In the genomic region with DNA sequence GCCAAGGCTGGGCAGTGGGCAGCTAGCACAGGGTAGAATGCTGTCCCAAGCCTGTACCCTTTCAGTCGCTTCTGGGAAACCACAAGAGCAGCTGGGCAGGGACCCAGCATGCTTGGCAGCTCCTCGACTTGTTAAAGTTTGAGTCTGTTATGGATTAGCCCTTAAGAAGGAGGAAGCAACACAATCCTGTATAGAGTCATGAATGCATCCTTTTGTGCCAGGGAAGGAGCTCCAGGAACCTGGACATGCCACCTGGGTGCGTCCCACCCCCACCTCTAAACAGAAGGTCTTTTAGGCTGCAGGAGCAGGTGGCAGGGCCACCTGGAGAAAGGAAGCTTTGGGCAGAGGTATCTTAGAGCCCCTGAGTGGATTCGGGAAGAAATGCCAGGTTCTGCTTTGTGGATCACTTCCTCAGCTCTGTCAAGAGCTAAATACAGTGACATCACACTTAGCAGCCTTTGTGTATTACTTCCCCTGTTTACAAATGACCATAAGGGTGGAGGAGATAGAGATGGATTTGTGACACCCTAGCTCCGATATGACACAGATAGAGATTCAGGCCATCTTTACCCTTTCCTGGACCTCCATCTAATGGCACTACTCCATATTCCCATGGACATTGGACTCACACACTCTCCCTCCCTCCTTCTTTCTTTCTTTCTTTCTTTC, we compare ENCODE assay signal across 9 mouse cellular contexts. TPM values are rescaled to one million over a fixed set of nuclear protein-coding genes. Genes with fewer than 3 reads are reported as not detected.
DNase-seq lines count a peak whose midpoint lies in the region; ATAC-seq and TF ChIP-seq lines count a peak whose summit lies in the region.
"Had no signal": no experiment of that assay in that cellular context is flagged by ENCODE, and none has a peak within 500 bp of the region (broad histone marks: within the 10 kb centered on the region; RNA-seq: fewer than 3 reads in every experiment).

No protein-coding gene starts in this region.

- no peak for TF ChIP-seq POLR2A in liver, adult 2 months (IDR thresholded peaks at IDR 0.05; ENCODE audit: extremely low read depth, insufficient read depth, low read length)

- H3K4me2 ChIP-seq in liver, embryonic 12.5 days: no peak overlapping the region
- no peak overlapping the region for H3K4me2 ChIP-seq in stomach, postnatal 0 days (replicated peaks; ENCODE audit: low read depth)

- no peak for ATAC-seq in liver, embryonic 12.5 days
- ATAC-seq in stomach, postnatal 0 days (ENCODE audit: low FRiP score, low TSS enrichment): no peak

- no peak for TF ChIP-seq CTCF in liver, adult 2 months (IDR thresholded peaks at IDR 0.05; ENCODE audit: low read depth, low read length)
- no peak for TF ChIP-seq CTCF in stomach, postnatal 0 days (IDR thresholded peaks at IDR 0.05; ENCODE audit: low read depth)

- H3K27me3 ChIP-seq in liver, adult 2 months (ENCODE audit: control insufficient read depth, insufficient read depth, low read length): no peaks in the 10 kb centered on the region
- no peaks in the 10 kb centered on the region for H3K27me3 ChIP-seq in liver, embryonic 12.5 days (replicated peaks)
- H3K27me3 ChIP-seq in stomach, postnatal 0 days (ENCODE audit: control insufficient read depth, insufficient read depth, low read length): no peaks in the 10 kb centered on the region

- peaks cover 20% of the 10 kb centered on the region for H3K36me3 ChIP-seq in liver, adult 2 months (ENCODE audit: control insufficient read depth, insufficient read depth, low read length)
- H3K36me3 ChIP-seq in liver, embryonic 12.5 days: peaks cover 51% of the 10 kb centered on the region
- H3K36me3 ChIP-seq in stomach, postnatal 0 days (ENCODE audit: control insufficient read depth, insufficient read depth, low read length): peaks cover 11% of the 10 kb centered on the region; the same call in 1 of the 2 replicates

- no peaks in the 10 kb centered on the region for H3K9me3 ChIP-seq in liver, embryonic 12.5 days (replicated peaks)
- no peaks in the 10 kb centered on the region for H3K9me3 ChIP-seq in stomach, postnatal 0 days (ENCODE audit: control insufficient read depth, low read length)

- H3K4me1 ChIP-seq in liver, adult 2 months (ENCODE audit: control insufficient read depth, insufficient read depth, low read length): peaks cover 44% of the 10 kb centered on the region
- H3K4me1 ChIP-seq in liver, embryonic 12.5 days: peaks cover 78% of the 10 kb centered on the region
- H3K4me1 ChIP-seq in stomach, postnatal 0 days (replicated peaks; ENCODE audit: control insufficient read depth, insufficient read depth): peaks cover 31% of the 10 kb centered on the region

- H3K79me2 ChIP-seq in liver, adult 2 months (ENCODE audit: control insufficient read depth, insufficient read depth, low read length): peaks cover 37% of the 10 kb centered on the region

- H3K9ac ChIP-seq in liver, adult 2 months (ENCODE audit: low read depth, low read length): no peak overlapping the region
- no peak overlapping the region for H3K9ac ChIP-seq in liver, embryonic 12.5 days
- no peak overlapping the region; the same call in 1 of the 2 replicates for H3K9ac ChIP-seq in stomach, postnatal 0 days (ENCODE audit: low read length)

- H3K4me3 ChIP-seq in liver, adult 2 months (ENCODE audit: insufficient read depth, low read depth, low read length): no peak overlapping the region
- H3K4me3 ChIP-seq in liver, embryonic 12.5 days: no peak overlapping the region
- H3K4me3 ChIP-seq in stomach, postnatal 0 days (ENCODE audit: low read depth, low read length): no peak overlapping the region

- WGBS in liver, adult 2 months: 33% methylated on average over 5 of the region's 5 CpGs
- WGBS in liver, embryonic 12.5 days (ENCODE audit: insufficient replicate concordance): 36% methylated on average over 5 of the region's 5 CpGs
- 48% methylated on average over 5 of the region's 5 CpGs for WGBS in stomach, postnatal 0 days

- TF ChIP-seq EP300 in stomach, postnatal 0 days (optimal IDR thresholded peaks at IDR 0.05): no peak

- peak overlapping the region; percentile 28 for H3K27ac ChIP-seq in liver, adult 2 months (replicated peaks; ENCODE audit: insufficient read depth, low read depth, low read length)
- peak overlapping the region; percentile 80; the same call in 1 of the 2 replicates for H3K27ac ChIP-seq in liver, embryonic 12.5 days
- peak overlapping the region; percentile 67 for H3K27ac ChIP-seq in stomach, postnatal 0 days (replicated peaks)

- no peak for DNase-seq in liver, adult 2 months (ENCODE audit: extremely low read depth, low read depth, low spot score)
- no peak for DNase-seq in liver
- peak; percentile 72 to 82 for DNase-seq in cerebellum, postnatal 14 days
- DNase-seq in heart, adult 8-10 months (ENCODE audit: low spot score): peak; percentile 53
- no peak for DNase-seq in stomach, postnatal 0 days (ENCODE audit: low spot score)
- no peak for DNase-seq in c-Kit-positive CD71-positive TER-119-positive erythroid progenitor cells, embryonic 14.5 days (ENCODE audit: low spot score)
- DNase-seq in embryo, embryonic 11 days: no peak

RNA-seq across cellular contexts. Expression of a gene that starts 6.8 kb away (rescaled TPM):
- 363 and 420 TPM in 2 replicates for total RNA-seq in liver, adult 2 months (2014; rRNA removed)
- polyA plus RNA-seq in liver, adult 2 months (2012; rRNA removed): 616 and 625 TPM in 2 replicates
- total RNA-seq in heart, adult 8-10 months (2022): 100 to 1,000 TPM; 397 to 430 (median 418) TPM
- 154 TPM in 2 replicates for polyA plus RNA-seq in liver, embryonic 12.5 days (2016; fragmentation: Nextera tagmentation; extraction: Ambion mirVana)
- polyA plus RNA-seq in stomach, postnatal 0 days (2015; fragmentation: Nextera tagmentation; extraction: Ambion mirVana): 372 and 381 TPM in 2 replicates

RNA-seq across cellular contexts. Expression of a gene that starts 9.7 kb away (rescaled TPM):
- 11.9 and 13.4 TPM in 2 replicates for total RNA-seq in liver, adult 2 months (2014; rRNA removed)
- 45.6 and 47.7 TPM in 2 replicates for polyA plus RNA-seq in liver, adult 2 months (2012; rRNA removed)
- total RNA-seq in heart, adult 8-10 months (2022): 10 to 100 TPM; 13.6 to 15.2 (median 14.3) TPM
- 50.2 and 50.5 TPM in 2 replicates for polyA plus RNA-seq in liver, embryonic 12.5 days (2016; fragmentation: Nextera tagmentation; extraction: Ambion mirVana)
- 44.7 and 46.9 TPM in 2 replicates for polyA plus RNA-seq in stomach, postnatal 0 days (2015; fragmentation: Nextera tagmentation; extraction: Ambion mirVana)

RNA-seq across cellular contexts. Expression of a gene that starts 35.1 kb away (rescaled TPM):
- total RNA-seq in liver, adult 2 months (2014; rRNA removed): under 0.01 and 0.07 TPM in 2 replicates
- 0.02 TPM in 1 of 2 replicates, not detected in the other for polyA plus RNA-seq in liver, adult 2 months (2012; rRNA removed)
- under 1 TPM in 1 of 4 experiments, not detected in 3; 0.28 TPM for total RNA-seq in heart, adult 8-10 months (2022)
- polyA plus RNA-seq in liver, embryonic 12.5 days (2016; fragmentation: Nextera tagmentation; extraction: Ambion mirVana): 1.3 and 1.6 TPM in 2 replicates
- polyA plus RNA-seq in stomach, postnatal 0 days (2015; fragmentation: Nextera tagmentation; extraction: Ambion mirVana): 2.0 and 3.3 TPM in 2 replicates
- total RNA-seq: left cerebral cortex, postnatal 25 days had no signal

RNA-seq across cellular contexts. Expression of a gene that starts 46.8 kb away (rescaled TPM):
- 1.3 and 3.4 TPM in 2 replicates for total RNA-seq in liver, adult 2 months (2014; rRNA removed)
- polyA plus RNA-seq in liver, adult 2 months (2012; rRNA removed): 0.91 and 2.5 TPM in 2 replicates
- total RNA-seq in heart, adult 8-10 months (2022): 10 to 100 TPM; 30.9 to 36.9 (median 32.8) TPM
- polyA plus RNA-seq in liver, embryonic 12.5 days (2016; fragmentation: Nextera tagmentation; extraction: Ambion mirVana): 0.21 and 0.61 TPM in 2 replicates
- 17.8 and 21.2 TPM in 2 replicates for polyA plus RNA-seq in stomach, postnatal 0 days (2015; fragmentation: Nextera tagmentation; extraction: Ambion mirVana)

RNA-seq across cellular contexts. Expression of a gene that starts 54.5 kb away (rescaled TPM):
- total RNA-seq in liver, adult 2 months (2014; rRNA removed): 0.46 and 1.1 TPM in 2 replicates
- polyA plus RNA-seq in liver, adult 2 months (2012; rRNA removed): 0.56 and 1.0 TPM in 2 replicates
- total RNA-seq in heart, adult 8-10 months (2022): 1 to 10 TPM in 1 of 4 experiments, under 1 TPM in 3; 0.27 to 2.8 (median 0.52) TPM
- 105 and 106 TPM in 2 replicates for polyA plus RNA-seq in liver, embryonic 12.5 days (2016; fragmentation: Nextera tagmentation; extraction: Ambion mirVana)
- polyA plus RNA-seq in stomach, postnatal 0 days (2015; fragmentation: Nextera tagmentation; extraction: Ambion mirVana): 0.61 and 0.98 TPM in 2 replicates

Comparison
In these comparisons a context has a peak if more than half of its experiments do, and no peak if none do; other contexts are left out.
1. DNase-seq: peak in cerebellum, postnatal 14 days (2 of 2) and heart, adult 8-10 months (single experiment); none in liver, adult 2 months (single experiment), liver (single experiment), stomach, postnatal 0 days (single experiment), c-Kit-positive CD71-positive TER-119-positive erythroid progenitor cells, embryonic 14.5 days (single experiment) and embryo, embryonic 11 days (single experiment).
2. H3K27ac ChIP-seq: peak in every context shown above with its lines; median percentile 80 in liver, embryonic 12.5 days; 67 in stomach, postnatal 0 days; 28 in liver, adult 2 months.